In genomic region chr8:108300964-108301615, GRCm38 (mm10) we compare ENCODE assay signal across 21 mouse cellular contexts.
DNase-seq lines count a peak whose midpoint lies in the region; ATAC-seq and TF ChIP-seq lines count a peak whose summit lies in the region.
"Had no signal": no experiment of that assay in that cellular context is flagged by ENCODE, and none has a peak within 500 bp of the region (broad histone marks: within the 10 kb centered on the region; RNA-seq: fewer than 3 reads in every experiment).

No protein-coding gene starts in this region.

- no peak overlapping the region for H3K4me3 ChIP-seq in midbrain, embryonic 14.5 days (replicated peaks; ENCODE audit: low read depth, low read length)
- H3K4me3 ChIP-seq in midbrain, postnatal 0 days (ENCODE audit: low read depth, low read length): no peak overlapping the region
- H3K4me3 ChIP-seq in forebrain, embryonic 14.5 days (ENCODE audit: low read depth, low read length): no peak overlapping the region
- H3K4me3 ChIP-seq: erythroblast, embryonic 14.5 days; heart, adult 2 months; layer of hippocampus, adult 2 months; lung, embryonic 15.5 days had no signal

- H3K9me3 ChIP-seq in midbrain, embryonic 14.5 days (ENCODE audit: control insufficient read depth, low read length): no peaks in the 10 kb centered on the region
- no peaks in the 10 kb centered on the region for H3K9me3 ChIP-seq in midbrain, postnatal 0 days (ENCODE audit: low read length)
- H3K9me3 ChIP-seq in forebrain, embryonic 14.5 days (replicated peaks; ENCODE audit: control insufficient read depth, low read length): no peaks in the 10 kb centered on the region
- H3K9me3 ChIP-seq: lung, embryonic 15.5 days had no signal

- ATAC-seq in midbrain, embryonic 14.5 days (ENCODE audit: low FRiP score, low TSS enrichment): peak; percentile 48; the same call in 1 of the 2 replicates
- no peak for ATAC-seq in midbrain, postnatal 0 days (ENCODE audit: low FRiP score)
- peak; percentile 79 for ATAC-seq in forebrain, embryonic 14.5 days

- no peak for TF ChIP-seq CTCF in midbrain, postnatal 0 days (IDR thresholded peaks at IDR 0.05)

- 0 out of 2 replicates have a peak overlapping the region, but pooled peaks have one; percentile 33 for H3K27ac ChIP-seq in midbrain, embryonic 14.5 days (replicated peaks; ENCODE audit: low read depth, low read length)
- no peak overlapping the region for H3K27ac ChIP-seq in midbrain, postnatal 0 days (ENCODE audit: low read depth, low read length)
- peak overlapping the region; percentile 57; the same call in 1 of the 2 replicates for H3K27ac ChIP-seq in forebrain, embryonic 14.5 days (ENCODE audit: low read depth, low read length)
- H3K27ac ChIP-seq: heart, adult 2 months; layer of hippocampus, adult 2 months; liver, embryonic 14.5 days; lung, embryonic 15.5 days; macrophage had no signal

- H3K27me3 ChIP-seq in midbrain, embryonic 14.5 days (ENCODE audit: control insufficient read depth, insufficient read depth, low read length): no peaks in the 10 kb centered on the region
- H3K27me3 ChIP-seq in midbrain, postnatal 0 days (ENCODE audit: insufficient read depth, low read length): no peaks in the 10 kb centered on the region
- H3K27me3 ChIP-seq in forebrain, embryonic 14.5 days (replicated peaks; ENCODE audit: control insufficient read depth, insufficient read depth, low read length): peaks cover 8% of the 10 kb centered on the region; the same call in 1 of the 2 replicates
- H3K27me3 ChIP-seq: CH12.LX; lung, embryonic 15.5 days had no signal

- H3K4me1 ChIP-seq in midbrain, embryonic 14.5 days (ENCODE audit: control insufficient read depth, insufficient read depth, low read length): peaks cover 6% of the 10 kb centered on the region; the same call in 1 of the 2 replicates
- no peaks in the 10 kb centered on the region for H3K4me1 ChIP-seq in midbrain, postnatal 0 days (ENCODE audit: insufficient read depth, low read length)
- H3K4me1 ChIP-seq in forebrain, embryonic 14.5 days (ENCODE audit: control insufficient read depth, insufficient read depth, low read length): peaks cover 11% of the 10 kb centered on the region; the same call in 1 of the 2 replicates
- H3K4me1 ChIP-seq: lung, embryonic 15.5 days had no signal

- no peak overlapping the region for H3K4me2 ChIP-seq in midbrain, embryonic 14.5 days (ENCODE audit: low read length)
- no peak overlapping the region for H3K4me2 ChIP-seq in midbrain, postnatal 0 days (ENCODE audit: low read depth, low read length, poor library complexity, severe bottlenecking)
- no peak overlapping the region for H3K4me2 ChIP-seq in forebrain, embryonic 14.5 days (ENCODE audit: low read length)
- H3K4me2 ChIP-seq: lung, embryonic 15.5 days had no signal

- no peak overlapping the region for H3K9ac ChIP-seq in midbrain, embryonic 14.5 days (replicated peaks; ENCODE audit: low read length)
- H3K9ac ChIP-seq in midbrain, postnatal 0 days (replicated peaks; ENCODE audit: low read length, poor library complexity, severe bottlenecking): no peak overlapping the region
- no peak overlapping the region for H3K9ac ChIP-seq in forebrain, embryonic 14.5 days (ENCODE audit: low read length)
- H3K9ac ChIP-seq: liver, embryonic 14.5 days; lung, embryonic 15.5 days had no signal

- no peaks in the 10 kb centered on the region for H3K36me3 ChIP-seq in midbrain, embryonic 14.5 days (ENCODE audit: control insufficient read depth, insufficient read depth, low read length)
- H3K36me3 ChIP-seq in midbrain, postnatal 0 days (ENCODE audit: insufficient read depth, low read length): no peaks in the 10 kb centered on the region
- H3K36me3 ChIP-seq in forebrain, embryonic 14.5 days (ENCODE audit: control insufficient read depth, insufficient read depth, low read length): no peaks in the 10 kb centered on the region
- H3K36me3 ChIP-seq: lung, embryonic 15.5 days had no signal

- WGBS in midbrain, embryonic 14.5 days: 18% methylated on average over 9 of the region's 9 CpGs
- 30% methylated on average over 9 of the region's 9 CpGs for WGBS in midbrain, postnatal 0 days
- 6% methylated on average over 9 of the region's 9 CpGs for WGBS in forebrain, embryonic 14.5 days

- peak; percentile 24 for DNase-seq in heart, adult 11 months
- no peak for DNase-seq in heart, postnatal 4 days
- DNase-seq in midbrain, embryonic 14.5 days: peak; percentile 66
- no peak for DNase-seq in midbrain, postnatal 0 days (ENCODE audit: low spot score)
- peak; percentile 84 for DNase-seq in forebrain, embryonic 14.5 days (ENCODE audit: low spot score)
- peak; percentile 67 for DNase-seq in retina, embryonic 14.5 days (ENCODE audit: low spot score)
- no peak for DNase-seq in natural killer cell, adult 2 months (ENCODE audit: low spot score in 2 of 2)
- DNase-seq: adrenal gland, postnatal 36 days; cerebellum, adult 8-10 months; gastrocnemius, postnatal 14 days; heart, adult 2 months; kidney, adult 2 months; kidney, postnatal 10 days; layer of hippocampus, postnatal 36 days; thymus, adult 2 months had no signal

Comparison
In these comparisons a context has a peak if more than half of its experiments do, and no peak if none do; other contexts are left out.
1. DNase-seq: peak in heart, adult 11 months (single experiment), midbrain, embryonic 14.5 days (single experiment), forebrain, embryonic 14.5 days (single experiment) and retina, embryonic 14.5 days (single experiment); none in heart, postnatal 4 days (single experiment), midbrain, postnatal 0 days (single experiment) and natural killer cell, adult 2 months (0 of 2).